Mouse (Mus musculus): Measurements from ENCODE around the gene Bpi. TPM values are rescaled to one million over a fixed set of nuclear protein-coding genes. Genes with fewer than 3 reads are reported as not detected.

The Bpi gene
- total RNA-seq, 4 experiments from 2014 or later, result not detected

DNA sequence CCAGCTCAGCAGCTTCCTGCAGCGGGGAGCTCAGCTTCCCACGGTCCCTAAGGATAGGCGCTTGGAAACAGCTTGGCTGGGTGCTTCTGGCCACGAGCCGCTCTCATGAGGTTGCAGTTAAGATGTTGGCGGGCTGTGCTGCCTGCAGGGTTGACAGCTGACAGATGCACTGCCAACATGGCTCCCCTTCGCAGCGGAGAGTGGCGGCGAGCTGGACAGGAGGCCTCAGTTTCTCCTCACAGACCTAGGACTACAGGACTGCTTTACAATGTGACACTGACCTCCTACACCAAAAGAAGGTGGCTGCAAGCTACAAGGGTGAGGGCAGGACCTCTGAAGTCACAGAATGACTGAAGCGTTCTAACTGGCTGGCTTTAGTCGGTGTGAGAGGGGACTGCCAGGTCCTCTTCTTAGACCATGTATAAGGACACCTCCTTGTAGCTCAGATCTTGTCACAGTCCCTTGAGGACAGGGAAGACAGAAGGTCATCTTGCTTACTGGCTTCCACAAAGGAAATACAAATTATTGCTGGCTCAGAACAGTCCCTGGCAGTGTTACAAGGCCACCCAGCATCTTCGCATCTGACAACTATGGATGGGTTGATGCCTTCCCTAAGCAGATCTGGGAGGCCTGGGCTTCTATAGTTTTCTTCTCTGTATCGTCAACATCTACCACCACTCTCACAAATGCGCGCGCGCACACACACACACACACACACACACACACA is 15.6 kb upstream of the Bpi start:
- no peak for DNase-seq (ENCODE audit: low spot score)

DNA sequence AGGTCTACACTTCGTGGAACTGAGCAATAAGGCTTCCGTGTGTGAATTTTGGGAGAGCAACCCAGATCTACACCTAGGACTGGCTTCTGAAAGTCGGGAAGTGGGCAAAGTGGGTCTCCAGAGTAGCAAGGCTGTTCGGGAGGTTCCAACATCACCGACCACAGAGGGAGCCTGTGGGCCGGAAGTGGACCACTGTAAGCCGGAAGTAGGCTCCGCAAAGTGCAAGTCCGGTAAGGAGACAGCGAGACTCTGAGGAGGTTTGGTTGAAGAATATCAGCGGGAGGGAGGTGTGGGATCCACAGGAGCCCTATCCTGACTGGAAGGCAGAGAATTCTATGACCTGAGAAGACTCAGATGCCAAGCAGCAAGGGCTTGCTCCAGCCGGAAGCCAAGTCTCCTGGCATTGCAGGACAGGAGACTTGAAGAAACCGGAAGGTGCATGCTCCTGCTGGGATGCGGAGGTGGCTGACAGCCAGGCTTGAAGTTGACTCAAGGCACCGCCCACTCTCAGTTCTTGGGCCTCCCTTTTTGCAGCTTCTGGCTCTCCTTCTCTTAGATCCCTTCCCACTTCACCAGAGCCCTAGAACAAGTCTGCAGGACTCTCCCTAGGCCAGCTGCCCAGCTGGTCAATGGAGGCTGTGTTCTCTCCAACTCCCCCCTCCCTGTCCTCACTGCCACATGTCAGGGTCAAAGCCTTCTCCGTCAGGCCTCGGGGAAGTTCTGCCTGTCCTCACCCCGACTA is 14.6 kb upstream of the Bpi start:
- peak; percentile 63 for DNase-seq (ENCODE audit: low spot score)

DNA sequence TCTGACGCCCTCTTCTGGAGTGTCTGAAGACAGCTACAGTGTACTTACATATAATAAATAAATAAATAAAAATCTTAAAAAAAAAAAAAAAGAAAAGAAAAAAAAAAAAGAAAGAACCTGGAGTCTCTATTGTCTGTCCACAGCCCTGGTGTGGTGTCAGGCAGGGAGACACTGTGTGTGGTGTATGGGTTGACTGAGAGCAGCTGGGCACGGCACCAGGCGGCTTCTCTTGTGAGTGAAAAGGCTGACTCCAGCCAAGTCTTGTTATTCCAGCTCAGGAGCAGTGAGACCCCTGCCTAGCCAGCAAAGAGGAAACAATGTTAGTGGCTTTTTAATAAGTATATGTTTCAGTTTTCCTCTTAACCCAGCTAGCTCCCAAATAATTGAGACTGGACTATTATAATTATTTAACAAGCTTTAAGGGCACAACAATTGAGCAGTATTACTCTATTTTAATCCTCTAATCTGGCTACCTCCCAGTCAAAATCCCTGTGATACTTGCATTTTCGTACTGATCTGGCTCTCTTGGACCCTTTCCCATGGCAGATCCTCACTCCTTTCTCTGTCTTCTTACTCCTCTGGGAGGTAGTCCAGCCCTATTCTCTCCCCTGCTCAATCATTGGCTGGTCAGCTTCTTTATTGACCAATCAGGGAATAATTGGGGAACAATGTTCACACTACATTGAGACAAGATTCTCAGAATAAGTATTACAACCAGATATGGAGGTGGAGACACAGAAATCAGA is 12.6 kb upstream of the Bpi start:
- DNase-seq (ENCODE audit: low spot score), result no peak

DNA sequence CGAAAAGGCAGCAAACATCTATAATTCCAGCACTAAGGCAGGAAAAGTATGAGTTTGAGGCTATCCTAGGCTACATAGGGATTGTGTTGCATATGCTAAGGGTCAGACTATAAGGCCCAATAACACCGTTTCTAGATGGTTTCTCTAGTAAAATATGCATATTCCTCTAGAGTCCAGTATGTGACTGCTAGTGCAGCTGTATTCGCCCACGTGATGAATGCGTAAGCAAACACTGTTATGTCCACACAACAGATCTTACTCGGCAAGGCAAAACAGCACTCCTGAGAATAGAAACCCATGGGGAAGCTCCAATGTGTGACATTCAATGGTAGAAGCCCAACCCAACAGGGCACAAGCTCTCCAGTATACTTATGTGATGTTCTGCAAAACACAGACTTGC is 10.0 kb upstream of the Bpi start:
- no peak for DNase-seq (ENCODE audit: low spot score)

DNA sequence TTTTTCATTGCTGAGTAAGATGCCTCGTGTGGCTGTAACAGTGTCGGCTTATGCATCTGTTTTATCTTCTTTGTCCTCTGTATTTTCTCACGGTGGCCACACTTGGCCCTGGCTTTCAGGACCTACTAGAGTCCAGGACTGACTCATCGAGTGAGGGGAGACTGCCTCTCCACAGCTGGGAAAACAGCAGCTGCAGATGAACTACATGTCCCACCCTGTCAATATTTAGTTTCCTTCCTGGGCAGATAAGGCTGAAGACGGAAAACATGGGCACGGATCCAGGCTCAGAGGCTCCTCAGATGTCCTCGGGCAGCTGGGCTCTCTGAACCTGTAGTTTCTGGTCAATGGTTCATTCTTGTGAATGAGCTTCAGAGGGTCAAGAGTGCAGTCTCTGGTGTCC is 9.6 kb upstream of the Bpi start:
- DNase-seq (ENCODE audit: low spot score), result peak; percentile 68

DNA sequence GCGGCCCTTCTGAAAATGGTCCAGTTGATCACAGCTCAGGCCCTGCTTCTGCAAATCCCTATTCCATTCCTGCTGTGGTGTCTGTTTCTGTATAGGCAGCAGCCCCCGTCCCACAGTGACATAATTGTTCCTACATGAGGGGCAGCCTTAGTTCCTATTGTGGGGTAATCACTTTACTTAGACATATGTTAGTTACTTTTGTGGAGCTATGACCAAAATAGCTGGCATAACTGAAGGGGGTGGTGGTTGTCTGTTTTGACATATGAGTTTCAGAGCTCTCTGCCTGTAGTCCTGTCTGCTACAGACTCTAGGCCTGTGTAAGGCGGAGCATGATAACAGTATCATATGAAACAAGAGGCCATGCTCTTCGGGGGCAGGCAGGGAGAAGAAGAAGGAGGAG is 7.3 kb upstream of the Bpi start:
- no peak for DNase-seq (ENCODE audit: low spot score)

DNA sequence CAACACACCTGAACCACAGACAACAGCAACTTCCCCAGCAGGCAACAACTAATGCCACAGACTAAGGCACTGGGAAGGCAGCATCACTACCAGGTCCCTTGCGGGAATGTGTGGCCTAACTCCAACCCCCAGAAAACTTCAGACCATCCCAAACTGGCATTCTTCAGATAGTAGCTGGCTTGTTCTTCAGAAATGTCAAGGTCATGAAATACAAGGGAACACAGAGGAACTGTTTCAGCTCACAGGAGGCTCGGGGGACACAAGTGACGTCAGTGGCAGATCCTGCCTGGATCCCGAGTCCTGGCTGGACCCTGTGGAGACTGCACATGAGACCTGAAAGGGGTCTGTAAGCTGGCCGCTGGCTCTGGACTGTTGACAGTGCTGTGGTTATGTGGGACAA is 4.1 kb upstream of the Bpi start:
- DNase-seq (ENCODE audit: low spot score), result no peak

DNA sequence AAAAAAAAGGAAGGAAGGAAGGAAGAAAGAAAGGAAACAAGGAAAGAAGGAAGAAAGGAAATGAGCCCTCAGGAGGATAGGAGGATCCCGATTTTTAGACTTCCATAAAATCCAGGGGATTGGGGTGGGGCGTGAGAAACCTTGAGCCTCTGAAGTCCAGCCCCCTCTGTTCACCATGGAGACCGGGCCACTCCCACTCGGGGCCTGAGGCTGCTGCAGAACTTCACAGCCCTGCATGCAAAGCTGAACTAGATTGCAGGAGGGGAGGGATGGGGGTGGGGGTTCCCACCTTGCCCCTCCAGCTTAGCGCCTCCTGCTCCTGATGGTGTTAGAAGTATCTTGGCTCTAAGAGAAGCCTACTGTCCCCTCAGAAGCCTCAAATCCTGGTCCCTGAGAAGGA is 1.0 kb upstream of the Bpi start:
- peak; percentile 37 for DNase-seq (ENCODE audit: low spot score)

DNA sequence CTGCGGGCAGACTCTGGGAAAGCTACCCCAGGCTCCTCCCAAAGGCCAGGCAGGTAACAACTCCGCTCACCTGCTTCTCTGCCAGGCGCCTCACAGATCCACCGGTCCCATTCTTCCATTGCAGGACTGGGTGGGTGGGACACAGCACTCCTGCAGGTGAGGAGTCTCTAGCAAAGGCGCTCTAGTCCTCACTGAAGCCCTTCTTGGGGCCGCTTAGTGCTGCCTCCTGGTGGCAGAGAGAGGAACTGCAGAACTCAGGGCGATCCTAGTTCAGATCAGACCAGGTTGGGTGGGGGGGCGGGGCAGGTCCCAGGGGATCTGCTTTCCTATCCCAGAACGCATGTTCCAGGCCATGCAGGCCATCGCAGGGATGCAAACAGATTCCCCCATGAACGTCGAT is 887 bp downstream of the Bpi start:
- DNase-seq (ENCODE audit: low spot score), result peak; percentile 47

DNA sequence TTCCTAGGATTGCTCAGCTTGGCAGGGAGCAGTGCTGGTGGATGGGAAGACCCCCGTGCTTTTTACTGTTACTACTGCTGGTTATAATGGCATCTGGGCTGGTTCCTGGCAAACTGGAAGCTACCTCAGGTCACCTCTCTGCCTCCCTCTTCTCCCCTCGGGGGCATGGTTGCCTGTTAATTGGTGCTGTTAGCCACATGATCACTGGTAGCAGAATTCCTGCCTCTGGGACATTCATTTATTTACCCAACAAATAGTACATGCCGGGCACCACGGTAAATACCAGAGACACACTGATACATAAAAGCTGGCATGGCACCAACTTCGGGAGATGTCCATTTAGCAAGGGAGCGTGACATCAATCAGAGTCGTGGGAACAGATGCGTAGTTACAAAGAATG is 1.6 kb downstream of the Bpi start:
- no peak for DNase-seq (ENCODE audit: low spot score)

DNA sequence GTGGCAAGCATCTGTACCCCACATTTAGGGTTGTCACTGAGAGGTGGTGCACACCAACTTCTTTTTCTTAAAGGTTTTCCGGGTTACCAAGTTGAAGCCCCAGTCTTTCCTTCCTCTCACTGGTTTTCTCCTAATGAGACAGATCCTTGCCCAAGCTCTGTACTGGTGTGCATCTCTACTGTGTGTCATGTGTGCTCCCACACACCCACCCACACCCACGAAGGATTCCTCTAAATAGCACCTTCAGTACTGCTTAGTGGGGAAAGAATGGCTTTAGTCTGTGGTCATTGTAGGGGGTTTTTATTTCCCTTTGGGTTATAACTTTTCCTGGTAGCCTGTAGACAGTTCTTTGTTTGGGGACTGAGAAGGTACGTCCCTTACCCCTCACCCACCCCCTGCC is 7.0 kb downstream of the Bpi start:
- DNase-seq (ENCODE audit: low spot score), result no peak

DNA sequence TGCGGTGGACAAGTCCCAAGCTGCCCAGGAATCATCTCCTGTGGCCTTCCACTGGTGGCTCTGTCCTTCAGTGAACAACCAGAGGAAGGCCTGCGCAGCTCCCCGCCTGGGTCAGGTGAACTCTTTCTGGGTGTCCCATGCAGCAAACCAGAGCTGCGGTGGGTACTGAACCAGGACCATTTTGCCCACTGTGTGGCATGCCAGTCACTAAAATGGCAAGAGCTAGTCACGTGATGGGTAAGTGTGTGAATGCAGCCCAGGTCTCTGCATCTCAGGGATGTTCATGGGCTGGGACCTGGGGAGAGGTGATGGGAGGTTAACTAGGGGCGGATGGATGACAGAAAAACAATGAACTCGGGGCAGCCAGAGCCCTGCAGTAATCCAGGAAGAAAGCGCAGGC is 12.1 kb downstream of the Bpi start:
- DNase-seq (ENCODE audit: low spot score), result no peak

DNA sequence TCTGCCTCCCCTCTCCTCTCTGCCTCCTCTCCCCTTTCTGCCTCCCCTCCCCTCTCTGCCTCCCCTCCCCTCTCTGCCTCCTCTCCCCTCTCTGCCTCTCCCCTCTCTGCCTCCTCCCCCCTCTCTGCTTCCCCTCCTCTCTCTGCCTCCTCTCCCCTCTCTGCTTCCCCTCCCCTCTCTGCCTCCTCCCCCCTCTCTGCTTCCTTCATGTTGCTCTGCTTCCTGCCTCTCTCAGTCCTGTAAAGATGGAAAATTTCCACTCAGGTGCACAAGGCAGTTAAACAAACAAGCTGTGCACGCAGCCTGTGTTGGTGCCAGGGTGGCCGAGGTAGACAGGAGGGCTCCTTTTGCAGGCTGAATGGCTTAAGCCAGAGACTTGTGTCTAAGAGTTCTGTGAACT is 15.8 kb downstream of the Bpi start:
- no peak for DNase-seq (ENCODE audit: low spot score)

DNA sequence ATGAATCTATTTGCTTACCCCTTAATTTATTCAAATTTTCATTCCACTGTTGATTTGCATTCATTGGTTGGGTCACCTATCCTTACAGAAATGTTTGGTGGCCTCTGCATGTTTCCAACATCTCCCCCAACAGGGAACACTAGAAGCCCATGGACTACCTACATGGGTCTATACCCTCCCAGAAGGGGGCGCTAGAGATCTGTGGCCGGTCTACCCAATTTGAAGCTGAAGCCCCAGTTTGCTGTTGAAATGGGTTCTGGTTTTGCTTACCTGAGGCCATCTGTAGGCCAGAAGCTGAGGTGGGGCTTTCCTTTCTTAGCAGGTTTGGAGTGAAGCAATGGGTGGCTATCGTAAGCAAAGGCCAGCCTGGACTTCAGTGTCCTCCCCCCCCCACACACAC is 17.5 kb downstream of the Bpi start:
- no peak for DNase-seq (ENCODE audit: low spot score)

DNA sequence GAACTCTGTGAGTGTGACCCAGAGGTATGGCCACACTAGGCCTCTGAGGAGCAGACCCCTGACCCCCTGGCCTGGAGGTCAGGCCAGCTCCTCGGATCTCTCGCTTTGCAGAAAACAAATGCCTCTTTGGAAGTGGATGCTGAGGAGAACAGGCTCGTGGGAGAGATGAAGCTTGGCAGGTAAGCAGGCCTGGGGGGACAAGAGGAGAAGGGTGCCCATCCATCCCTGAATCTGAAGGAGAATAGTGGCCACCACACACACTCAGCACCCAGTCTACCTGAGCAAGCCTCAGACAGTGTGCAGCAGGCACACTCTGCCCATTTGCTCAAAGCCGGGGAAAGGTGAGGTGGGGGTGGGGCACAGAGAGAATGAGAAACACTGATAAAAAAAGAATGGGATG is 17.9 kb downstream of the Bpi start:
- no peak for DNase-seq (ENCODE audit: low spot score)

DNA sequence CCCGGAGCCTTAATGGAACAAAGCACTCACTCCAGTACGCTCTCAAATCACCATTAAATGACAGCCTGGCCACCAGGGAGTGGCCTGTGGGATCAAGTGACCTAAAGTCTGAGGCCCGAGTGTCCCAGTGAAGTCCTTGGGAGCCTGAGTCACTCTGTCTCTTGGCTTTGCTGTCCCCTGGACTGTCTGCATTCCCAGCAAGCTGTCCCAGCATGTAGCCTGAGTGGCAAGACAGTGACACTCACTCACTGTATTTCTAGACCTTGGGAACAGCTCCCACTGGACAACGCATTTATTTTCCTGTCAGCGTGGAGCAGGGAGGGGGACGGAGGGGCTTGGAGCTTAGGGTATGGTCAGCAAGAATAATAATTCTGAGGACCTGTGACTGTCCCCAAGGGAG is 18.6 kb downstream of the Bpi start:
- DNase-seq (ENCODE audit: low spot score), result no peak

DNA sequence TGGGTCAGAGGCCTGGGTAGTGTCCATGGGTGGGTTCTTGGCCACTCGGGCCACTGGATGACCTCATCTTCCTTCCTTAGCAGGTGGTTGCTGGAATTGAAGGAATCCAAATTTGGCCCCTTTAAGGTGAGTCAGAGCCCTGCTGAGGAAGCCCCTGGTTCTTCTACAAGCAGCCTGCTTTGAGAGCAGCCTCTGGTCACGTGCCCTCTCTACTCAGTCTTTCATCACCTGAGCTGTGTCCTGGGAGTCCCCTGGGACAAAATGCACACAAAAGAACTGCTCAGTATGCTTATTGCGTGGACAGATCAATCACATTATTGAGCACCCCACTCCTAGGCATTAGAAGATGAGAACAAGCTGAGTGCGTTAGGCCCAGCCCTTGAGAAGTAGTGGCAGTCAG is 19.0 kb downstream of the Bpi start:
- DNase-seq (ENCODE audit: low spot score), result no peak

DNA sequence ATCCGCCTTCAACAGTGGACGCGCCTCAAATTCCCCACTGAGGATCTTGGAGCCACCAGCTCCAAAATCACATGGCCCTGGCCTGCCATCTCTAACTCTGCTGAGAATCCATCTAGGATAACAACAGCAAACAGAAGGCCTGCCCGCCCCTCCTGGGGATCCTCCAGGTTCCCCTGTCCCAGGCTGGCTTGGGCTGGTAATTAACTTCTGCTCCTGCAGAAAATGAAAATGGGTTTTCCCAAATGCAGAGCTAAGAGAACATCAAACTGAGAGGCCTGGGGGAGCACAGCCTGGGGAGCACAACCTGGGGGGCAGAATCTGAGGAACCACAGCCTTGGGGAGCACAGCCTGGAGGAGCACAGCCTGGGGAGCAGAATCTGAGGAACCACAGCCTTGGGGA is 21.8 kb downstream of the Bpi start:
- no peak for DNase-seq (ENCODE audit: low spot score)

DNA sequence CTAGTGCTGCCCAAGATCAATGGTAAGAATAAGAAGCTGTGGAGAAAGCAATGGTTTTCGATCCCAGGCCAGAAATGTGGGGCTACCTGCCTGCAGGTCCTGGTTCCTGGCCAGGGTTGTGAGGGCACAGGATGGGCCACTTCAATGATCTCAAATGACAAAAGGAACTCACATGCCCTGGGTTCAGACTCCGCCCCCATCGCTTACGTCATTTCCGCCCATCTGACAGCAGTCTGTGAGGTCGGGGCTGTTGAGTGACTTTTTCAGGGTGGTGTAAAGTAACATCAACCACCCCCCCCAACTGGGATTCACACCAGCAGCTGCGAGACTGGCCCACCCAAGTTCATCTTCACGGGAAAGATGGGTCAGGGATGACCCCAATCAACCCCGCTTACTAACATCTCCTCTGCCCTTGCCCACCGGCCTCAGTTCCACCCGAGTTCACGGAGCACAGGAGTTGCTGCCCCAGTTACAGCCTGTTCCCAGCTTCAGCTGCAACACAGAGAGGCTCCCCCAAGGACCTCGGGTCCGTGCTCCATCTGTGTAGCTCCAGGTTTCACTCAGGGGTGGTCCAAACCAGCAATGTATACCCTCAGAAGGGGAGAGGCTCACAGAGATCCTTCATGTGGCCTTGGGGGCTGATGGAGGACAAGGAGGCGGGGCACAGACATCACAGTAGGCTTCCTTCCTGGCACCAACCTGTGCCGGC is 23.8 kb downstream of the Bpi start:
- DNase-seq (ENCODE audit: low spot score), result no peak

DNA sequence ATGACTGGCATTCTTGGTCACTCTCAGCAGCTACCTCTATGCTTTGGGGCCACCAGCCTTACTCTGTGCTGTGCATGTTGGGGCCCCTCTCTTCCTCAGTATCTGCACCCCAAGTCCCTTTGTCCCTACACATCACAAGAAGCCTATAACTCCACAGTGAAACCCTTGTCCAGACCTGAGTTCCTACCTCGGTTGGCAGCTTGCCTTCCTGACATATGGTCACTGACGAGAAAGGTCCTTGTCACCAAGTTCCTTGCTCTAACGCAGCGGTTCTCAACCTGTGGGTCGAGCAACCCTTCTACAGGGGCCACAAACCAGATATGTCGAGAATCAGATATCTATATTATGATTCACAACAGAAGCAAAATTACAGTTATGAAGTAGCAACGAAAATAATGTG is 25.2 kb downstream of the Bpi start:
- DNase-seq (ENCODE audit: low spot score), result no peak

DNA sequence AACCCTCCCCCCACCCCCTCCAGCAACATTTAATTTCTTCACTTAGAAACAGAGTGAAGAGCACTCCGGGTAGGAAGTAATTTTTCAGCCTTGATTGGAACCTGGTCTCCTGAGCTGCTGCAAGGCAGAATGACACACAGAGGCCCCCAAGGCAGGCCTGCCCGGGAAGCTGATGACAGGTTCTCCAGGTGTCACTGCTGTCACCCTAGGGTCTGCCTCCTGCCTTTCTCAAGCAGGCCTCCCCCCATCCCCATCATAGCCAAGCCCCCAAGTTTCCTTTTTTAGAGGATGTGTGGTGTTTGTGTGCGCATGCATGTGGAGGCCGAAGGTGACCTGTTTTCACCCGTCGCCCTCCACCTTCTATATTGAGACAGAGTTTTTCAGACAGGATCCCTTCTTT is 25.9 kb downstream of the Bpi start:
- DNase-seq (ENCODE audit: low spot score), result no peak

DNA sequence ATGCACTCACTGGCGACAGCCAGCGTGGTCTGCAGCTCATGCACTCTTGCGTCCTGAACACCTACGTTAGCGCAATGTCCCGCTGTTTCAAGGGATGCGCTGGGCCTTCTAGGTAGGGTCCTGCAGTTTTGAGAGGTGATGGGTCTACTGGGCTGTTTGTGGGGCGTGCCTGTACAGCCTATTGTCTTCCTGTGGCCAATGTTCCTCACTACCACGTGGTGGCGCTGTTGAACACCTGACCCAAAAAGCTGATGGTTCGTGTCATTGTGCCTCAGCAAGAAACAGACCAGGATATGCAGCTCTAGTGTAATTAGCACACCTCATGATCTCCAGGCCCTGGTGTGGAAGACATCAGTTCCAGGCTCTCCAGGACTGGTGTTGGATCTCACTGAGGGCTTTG is 26.7 kb downstream of the Bpi start:
- peak; percentile 29 for DNase-seq (ENCODE audit: low spot score)
